In genomic region chr11:116840748-116841147, GRCm38 (mm10) we compare ENCODE assay signal across 9 mouse cellular contexts. TPM values are rescaled to one million over a fixed set of nuclear protein-coding genes. Genes with fewer than 3 reads are reported as not detected.
A peak's percentile ranks its signal among the peaks of the same experiment; 100 is the strongest.
DNase-seq lines count a peak whose midpoint lies in the region; ATAC-seq lines count a peak whose summit lies in the region.
"Had no signal": no experiment of that assay in that cellular context is flagged by ENCODE, and none has a peak within 500 bp of the region (broad histone marks: within the 10 kb centered on the region; RNA-seq: fewer than 3 reads in every experiment).

No protein-coding gene starts in this region.

- no peaks in the 10 kb centered on the region for H3K27me3 ChIP-seq in heart, embryonic 16.5 days (ENCODE audit: control insufficient read depth, insufficient read depth, low read length)
- H3K27me3 ChIP-seq in hindbrain, embryonic 16.5 days (replicated peaks; ENCODE audit: control insufficient read depth, insufficient read depth, low read length) = no peaks in the 10 kb centered on the region
- no peaks in the 10 kb centered on the region for H3K27me3 ChIP-seq in midbrain, embryonic 14.5 days (ENCODE audit: control insufficient read depth, insufficient read depth, low read length)

- H3K27ac ChIP-seq in heart, embryonic 16.5 days (ENCODE audit: low read length) = no peak overlapping the region
- H3K27ac ChIP-seq in brown adipose tissue, adult 24 weeks (replicated peaks; ENCODE audit: low read depth, low read length) = no peak overlapping the region
- no peak overlapping the region for H3K27ac ChIP-seq in hindbrain, embryonic 16.5 days (ENCODE audit: low read depth, low read length)
- no peak overlapping the region for H3K27ac ChIP-seq in midbrain, embryonic 14.5 days (replicated peaks; ENCODE audit: low read depth, low read length)

- WGBS in heart, embryonic 16.5 days = 71% methylated on average over 4 of the region's 4 CpGs
- WGBS in hindbrain, embryonic 16.5 days = 87% methylated on average over 4 of the region's 4 CpGs
- 90% methylated on average over 4 of the region's 4 CpGs for WGBS in midbrain, embryonic 14.5 days

- DNase-seq in heart, adult 8-10 months (ENCODE audit: low spot score) = no peak
- DNase-seq in midbrain, embryonic 14.5 days = no peak
- DNase-seq in embryo, embryonic 9.5 days (ENCODE audit: extremely low spot score) = no peak
- no peak for DNase-seq in cerebellum, adult 11-12 months
- DNase-seq: heart, postnatal 36 days had no signal

- peak overlapping the region; percentile 89 for H3K4me2 ChIP-seq in heart, embryonic 16.5 days (ENCODE audit: low read depth, low read length)
- H3K4me2 ChIP-seq in hindbrain, embryonic 16.5 days (ENCODE audit: low read length) = peak overlapping the region; percentile 61
- peak overlapping the region; percentile 89 for H3K4me2 ChIP-seq in midbrain, embryonic 14.5 days (ENCODE audit: low read length)

- H3K9ac ChIP-seq in heart, embryonic 16.5 days (ENCODE audit: low read length) = peak overlapping the region; percentile 4
- no peak overlapping the region; the same call in 1 of the 2 replicates for H3K9ac ChIP-seq in hindbrain, embryonic 16.5 days (ENCODE audit: low read depth, low read length)
- H3K9ac ChIP-seq in midbrain, embryonic 14.5 days (replicated peaks; ENCODE audit: low read length) = peak overlapping the region; percentile 29; the same call in 1 of the 2 replicates

- no peak for ATAC-seq in heart, embryonic 16.5 days (replicated peaks; ENCODE audit: extremely low read depth, insufficient read depth, low FRiP score)
- no peak for ATAC-seq in hindbrain, embryonic 16.5 days
- no peak for ATAC-seq in midbrain, embryonic 14.5 days (ENCODE audit: low FRiP score, low TSS enrichment)
- ATAC-seq in CD4-positive, CD25-positive, alpha-beta regulatory T cell, adult 4 months = no peak

- H3K4me3 ChIP-seq in heart, embryonic 16.5 days (ENCODE audit: low read length) = peak overlapping the region; percentile 79
- 0 out of 2 replicates have a peak overlapping the region, but pooled peaks have one; percentile 4 for H3K4me3 ChIP-seq in brown adipose tissue, adult 24 weeks (ENCODE audit: insufficient read depth, low read depth, low read length)
- no peak overlapping the region for H3K4me3 ChIP-seq in hindbrain, embryonic 16.5 days (ENCODE audit: low read length)
- 0 out of 2 replicates have a peak overlapping the region, but pooled peaks have one; percentile 2 for H3K4me3 ChIP-seq in midbrain, embryonic 14.5 days (replicated peaks; ENCODE audit: low read depth, low read length)

- H3K36me3 ChIP-seq in heart, embryonic 16.5 days (ENCODE audit: control insufficient read depth, insufficient read depth) = peaks cover 53% of the 10 kb centered on the region
- H3K36me3 ChIP-seq in hindbrain, embryonic 16.5 days (ENCODE audit: control insufficient read depth, insufficient read depth, low read length) = peaks cover 33% of the 10 kb centered on the region
- H3K36me3 ChIP-seq in midbrain, embryonic 14.5 days (ENCODE audit: control insufficient read depth, insufficient read depth, low read length) = peaks cover 55% of the 10 kb centered on the region

- H3K9me3 ChIP-seq in heart, embryonic 16.5 days (replicated peaks; ENCODE audit: control insufficient read depth, low read length) = no peaks in the 10 kb centered on the region
- H3K9me3 ChIP-seq in hindbrain, embryonic 16.5 days (ENCODE audit: control insufficient read depth, low read length) = no peaks in the 10 kb centered on the region
- H3K9me3 ChIP-seq in midbrain, embryonic 14.5 days (ENCODE audit: control insufficient read depth, low read length) = no peaks in the 10 kb centered on the region

- H3K4me1 ChIP-seq in heart, embryonic 16.5 days (ENCODE audit: control insufficient read depth, insufficient read depth, low read length) = peaks cover 30% of the 10 kb centered on the region
- peaks cover 4% of the 10 kb centered on the region; the same call in 1 of the 2 replicates for H3K4me1 ChIP-seq in brown adipose tissue, adult 24 weeks (ENCODE audit: control insufficient read depth, insufficient read depth, insufficient read length, low read length)
- H3K4me1 ChIP-seq in hindbrain, embryonic 16.5 days (ENCODE audit: control insufficient read depth, insufficient read depth, low read depth, low read length) = peaks cover 32% of the 10 kb centered on the region
- H3K4me1 ChIP-seq in midbrain, embryonic 14.5 days (ENCODE audit: control insufficient read depth, insufficient read depth, low read length) = peaks cover 34% of the 10 kb centered on the region

RNA-seq across cellular contexts. Expression of gene Mettl23, which starts 2.3 kb away (rescaled TPM):
- 69.8 and 74.8 TPM in 2 replicates for polyA plus RNA-seq in heart, embryonic 16.5 days (2015; fragmentation: Nextera tagmentation; extraction: Ambion mirVana)
- total RNA-seq in heart, adult 8-10 months (2022) = 10 to 100 TPM; 36.9 to 38.6 (median 38.1) TPM
- 70.4 and 80.7 TPM in 2 replicates for polyA plus RNA-seq in brown adipose tissue, adult 24 weeks (2012; ENCODE audit: insufficient read depth, insufficient read length, missing spikeins)
- polyA plus RNA-seq in hindbrain, embryonic 16.5 days (2015; fragmentation: Nextera tagmentation; extraction: Ambion mirVana) = 62.6 and 62.8 TPM in 2 replicates
- polyA plus RNA-seq in midbrain, embryonic 14.5 days (2014; fragmentation: Nextera tagmentation; extraction: Ambion mirVana) = 80.4 and 87.6 TPM in 2 replicates
- 100 to 1,000 TPM; 161 to 189 TPM for polyA plus RNA-seq in CD4-positive, CD25-positive, alpha-beta regulatory T cell, adult 4 months (2017; shearing (Covaris generic))

RNA-seq across cellular contexts. Expression of gene Jmjd6, which starts 2.5 kb away (rescaled TPM):
- polyA plus RNA-seq in heart, embryonic 16.5 days (2015; fragmentation: Nextera tagmentation; extraction: Ambion mirVana) = 72.8 and 73.3 TPM in 2 replicates
- 10 to 100 TPM; 28.5 to 39.4 (median 35.9) TPM for total RNA-seq in heart, adult 8-10 months (2022)
- 20.9 and 33.7 TPM in 2 replicates for polyA plus RNA-seq in brown adipose tissue, adult 24 weeks (2012; ENCODE audit: insufficient read depth, insufficient read length, missing spikeins)
- 67.2 and 70.2 TPM in 2 replicates for polyA plus RNA-seq in hindbrain, embryonic 16.5 days (2015; fragmentation: Nextera tagmentation; extraction: Ambion mirVana)
- 70.8 and 81.4 TPM in 2 replicates for polyA plus RNA-seq in midbrain, embryonic 14.5 days (2014; fragmentation: Nextera tagmentation; extraction: Ambion mirVana)
- 10 to 100 TPM; 48.1 to 62.6 TPM for polyA plus RNA-seq in CD4-positive, CD25-positive, alpha-beta regulatory T cell, adult 4 months (2017; shearing (Covaris generic))

RNA-seq across cellular contexts. Expression of gene Mfsd11, which starts 11.5 kb away (rescaled TPM):
- 30.5 and 39.0 TPM in 2 replicates for polyA plus RNA-seq in heart, embryonic 16.5 days (2015; fragmentation: Nextera tagmentation; extraction: Ambion mirVana)
- 10 to 100 TPM; 27.3 to 33.6 (median 29.7) TPM for total RNA-seq in heart, adult 8-10 months (2022)
- 21.0 and 27.5 TPM in 2 replicates for polyA plus RNA-seq in brown adipose tissue, adult 24 weeks (2012; ENCODE audit: insufficient read depth, insufficient read length, missing spikeins)
- 52.1 and 52.7 TPM in 2 replicates for polyA plus RNA-seq in hindbrain, embryonic 16.5 days (2015; fragmentation: Nextera tagmentation; extraction: Ambion mirVana)
- polyA plus RNA-seq in midbrain, embryonic 14.5 days (2014; fragmentation: Nextera tagmentation; extraction: Ambion mirVana) = 51.3 and 52.8 TPM in 2 replicates
- 10 to 100 TPM; 30.0 to 32.9 TPM for polyA plus RNA-seq in CD4-positive, CD25-positive, alpha-beta regulatory T cell, adult 4 months (2017; shearing (Covaris generic))

RNA-seq across cellular contexts. Expression of gene Srsf2, which starts 12.1 kb away (rescaled TPM):
- 516 and 543 TPM in 2 replicates for polyA plus RNA-seq in heart, embryonic 16.5 days (2015; fragmentation: Nextera tagmentation; extraction: Ambion mirVana)
- 100 to 1,000 TPM in 2 of 4 experiments, 10 to 100 TPM in 2; 85.5 to 126 (median 103) TPM for total RNA-seq in heart, adult 8-10 months (2022)
- 98.3 and 130 TPM in 2 replicates for polyA plus RNA-seq in brown adipose tissue, adult 24 weeks (2012; ENCODE audit: insufficient read depth, insufficient read length, missing spikeins)
- polyA plus RNA-seq in hindbrain, embryonic 16.5 days (2015; fragmentation: Nextera tagmentation; extraction: Ambion mirVana) = 469 and 518 TPM in 2 replicates
- polyA plus RNA-seq in midbrain, embryonic 14.5 days (2014; fragmentation: Nextera tagmentation; extraction: Ambion mirVana) = 650 and 686 TPM in 2 replicates
- polyA plus RNA-seq in CD4-positive, CD25-positive, alpha-beta regulatory T cell, adult 4 months (2017; shearing (Covaris generic)) = 100 to 1,000 TPM; 543 to 659 TPM

RNA-seq across cellular contexts. Expression of gene Mxra7, which starts 12.9 kb away (rescaled TPM):
- 14.9 and 17.6 TPM in 2 replicates for polyA plus RNA-seq in heart, embryonic 16.5 days (2015; fragmentation: Nextera tagmentation; extraction: Ambion mirVana)
- total RNA-seq in heart, adult 8-10 months (2022) = 10 to 100 TPM; 14.2 to 20.8 (median 18.2) TPM
- 6.6 and 6.9 TPM in 2 replicates for polyA plus RNA-seq in brown adipose tissue, adult 24 weeks (2012; ENCODE audit: insufficient read depth, insufficient read length, missing spikeins)
- polyA plus RNA-seq in hindbrain, embryonic 16.5 days (2015; fragmentation: Nextera tagmentation; extraction: Ambion mirVana) = 33.7 and 37.7 TPM in 2 replicates
- polyA plus RNA-seq in midbrain, embryonic 14.5 days (2014; fragmentation: Nextera tagmentation; extraction: Ambion mirVana) = 20.7 and 20.9 TPM in 2 replicates
- not detected for polyA plus RNA-seq in CD4-positive, CD25-positive, alpha-beta regulatory T cell, adult 4 months (2017; shearing (Covaris generic))
